Mouse (Mus musculus): ENCODE data around the gene Tmem243.

- TF ChIP-seq POLR2A (IDR thresholded peaks at IDR 0.05; ENCODE audit: insufficient read depth, low read length), result no peak
- TF ChIP-seq CTCF (IDR thresholded peaks at IDR 0.05; ENCODE audit: low read depth, low read length), result no peak
Measured at GRCm38 (mm10) chr5:9114162-9114561, 13.7 kb downstream of the Tmem243 start.
